Mouse (Mus musculus): ENCODE data around the gene Igfals. TPM values are rescaled to one million over a fixed set of nuclear protein-coding genes. Genes with fewer than 3 reads are reported as not detected.

Igfals gene
- polyA plus RNA-seq (2015; fragmentation: Nextera tagmentation; extraction: Ambion mirVana), result 0.19 and 0.23 TPM in 2 replicates

GRCm38 (mm10) chr17:24865776-24866175 lies at the start of gene Igfals:
Igfals (plus strand) TSS chr17:24865997.
- no peak for ATAC-seq (replicated peaks; ENCODE audit: insufficient number of reproducible peaks, insufficient read depth, low FRiP score, low read depth)
- Histone ChIP-seq H3K9me3 (replicated peaks) (no peaks in the 10 kb centered on the region), H3K4me3 (no peak within 1 kb of the TSS), H3K4me2 (no peak within 1 kb of the TSS), H3K4me1 (replicated peaks) (no peaks in the 10 kb centered on the region), H3K27ac (no peak within 1 kb of the TSS), H3K27me3 (no peaks in the 10 kb centered on the region), H3K9ac (no peak within 1 kb of the TSS), H3K36me3 (peaks cover 23% of the 10 kb centered on the region)
- 85% methylated on average over 8 of the region's 8 CpGs for WGBS

DNA sequence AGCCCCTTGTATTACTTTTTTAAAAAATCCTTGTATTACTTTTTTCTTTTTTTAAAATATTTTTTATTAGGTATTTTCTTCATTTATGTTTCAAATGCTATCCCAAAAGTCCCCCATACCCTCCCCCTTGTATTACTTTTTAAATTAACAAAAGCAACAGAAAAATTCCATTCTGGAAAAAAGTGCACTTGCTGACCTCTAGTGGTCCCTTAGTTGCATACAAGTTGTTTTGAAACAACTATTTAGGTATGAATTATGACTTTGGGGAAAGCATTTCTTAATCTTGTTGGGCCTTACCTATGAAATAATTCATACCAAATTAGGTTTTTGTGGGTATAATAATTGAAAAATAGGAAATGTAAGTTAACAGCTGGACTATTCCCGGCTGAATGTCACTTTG lies 48.3 kb upstream of the Igfals start:
- Histone ChIP-seq H3K9ac (no peak overlapping the region), H3K9me3 (replicated peaks) (no peaks in the 10 kb centered on the region), H3K4me3 (no peak overlapping the region), H3K36me3 (no peaks in the 10 kb centered on the region), H3K4me1 (replicated peaks) (no peaks in the 10 kb centered on the region), H3K27ac (no peak overlapping the region), H3K27me3 (peaks cover 4% of the 10 kb centered on the region), H3K4me2 (no peak overlapping the region)
- ATAC-seq (replicated peaks; ENCODE audit: insufficient number of reproducible peaks, insufficient read depth, low FRiP score, low read depth), result no peak
- 19% methylated on average over 1 of the region's 1 CpGs for WGBS

- H3K9ac ChIP-seq, result no peak overlapping the region
- no peak overlapping the region for H3K27ac ChIP-seq
- WGBS, result 39% methylated on average over 6 of the region's 6 CpGs
- no peak overlapping the region for H3K4me2 ChIP-seq
- H3K4me1 ChIP-seq (replicated peaks), result no peaks in the 10 kb centered on the region
- ATAC-seq (replicated peaks; ENCODE audit: insufficient number of reproducible peaks, insufficient read depth, low FRiP score, low read depth), result no peak
- H3K27me3 ChIP-seq, result peaks cover 4% of the 10 kb centered on the region
- H3K36me3 ChIP-seq, result no peaks in the 10 kb centered on the region
- H3K4me3 ChIP-seq, result no peak overlapping the region
- H3K9me3 ChIP-seq (replicated peaks), result no peaks in the 10 kb centered on the region
These were observed 47.6 kb upstream of the Igfals start for GRCm38 (mm10) chr17:24818172-24818571.

DNA sequence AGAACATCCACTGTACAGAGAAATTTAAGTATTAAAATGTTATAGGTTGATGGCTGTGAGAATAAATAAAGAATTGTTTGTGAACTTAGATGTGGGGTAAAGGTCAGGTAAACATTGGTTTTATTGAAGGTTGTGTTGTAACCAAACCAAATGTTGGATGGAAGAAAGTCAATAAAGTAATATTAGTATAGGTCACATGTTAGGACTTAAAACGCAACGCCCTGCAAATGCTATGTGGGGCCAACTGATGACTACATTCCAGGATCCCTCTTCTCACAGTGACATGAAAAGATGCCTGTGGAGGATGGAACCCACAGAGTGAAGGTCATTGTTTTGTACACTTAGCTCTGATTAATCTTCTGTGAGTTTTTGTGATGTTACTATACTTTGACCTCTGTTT lies 46.3 kb upstream of the Igfals start:
- peaks cover 6% of the 10 kb centered on the region; the same call in 1 of the 2 replicates for H3K27me3 ChIP-seq
- H3K9ac ChIP-seq, result no peak overlapping the region
- 61% methylated on average over 2 of the region's 2 CpGs for WGBS
- no peak for ATAC-seq (replicated peaks; ENCODE audit: insufficient number of reproducible peaks, insufficient read depth, low FRiP score, low read depth)
- no peak overlapping the region for H3K27ac ChIP-seq
- H3K4me2 ChIP-seq, result no peak overlapping the region
- no peaks in the 10 kb centered on the region for H3K4me1 ChIP-seq (replicated peaks)
- H3K36me3 ChIP-seq, result no peaks in the 10 kb centered on the region
- H3K9me3 ChIP-seq (replicated peaks), result no peaks in the 10 kb centered on the region
- H3K4me3 ChIP-seq, result no peak overlapping the region

DNA sequence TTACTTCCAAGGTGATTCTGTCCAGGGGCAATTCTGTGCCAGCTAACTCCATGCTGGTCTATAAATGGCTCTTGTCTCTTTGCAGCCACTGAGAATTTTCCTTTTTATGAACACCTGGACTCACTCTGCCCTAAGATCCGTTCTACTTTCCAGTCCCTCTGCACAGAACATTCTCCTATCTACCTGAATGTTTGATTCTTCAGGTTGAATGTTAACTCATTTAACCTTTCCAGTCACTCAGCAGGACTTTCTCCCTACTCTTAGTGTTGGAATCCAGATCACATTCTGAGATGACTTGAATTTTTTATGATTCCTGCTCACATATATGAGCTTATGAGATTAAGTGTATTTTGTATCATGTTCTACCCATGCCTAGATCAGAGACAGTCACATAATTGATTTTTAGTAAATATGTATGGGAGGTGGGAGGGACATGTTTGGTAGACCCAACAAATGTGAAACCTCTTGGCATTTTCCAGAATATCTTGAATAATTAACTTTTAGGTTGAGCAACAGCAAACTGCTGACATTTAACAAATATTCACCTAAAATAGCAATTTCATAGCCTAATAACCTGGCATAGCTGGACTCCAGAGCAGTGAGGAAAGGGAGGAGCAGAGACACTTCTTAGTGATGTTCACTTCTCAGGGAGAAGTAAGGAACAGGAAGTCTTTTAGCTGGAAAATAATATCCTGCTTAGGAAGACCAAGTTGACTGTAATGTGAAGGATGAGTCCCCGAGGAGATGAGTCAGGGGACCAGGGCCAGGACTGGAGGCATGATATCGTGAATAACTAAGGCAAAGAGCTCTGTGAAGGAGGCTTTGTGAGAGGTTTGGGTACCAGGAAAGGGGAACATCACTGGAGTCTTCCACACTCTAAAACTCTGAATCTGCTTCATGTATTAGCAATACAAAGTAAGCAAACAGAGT lies 44.2 kb upstream of the Igfals start:
- H3K36me3 ChIP-seq, result no peaks in the 10 kb centered on the region
- no peak overlapping the region for H3K4me2 ChIP-seq
- no peak for ATAC-seq (replicated peaks; ENCODE audit: insufficient number of reproducible peaks, insufficient read depth, low FRiP score, low read depth)
- H3K4me1 ChIP-seq (replicated peaks), result no peaks in the 10 kb centered on the region
- no peak overlapping the region for H3K9ac ChIP-seq
- WGBS, result 40% methylated on average over 3 of the region's 3 CpGs
- no peaks in the 10 kb centered on the region for H3K9me3 ChIP-seq (replicated peaks)
- H3K27ac ChIP-seq, result no peak overlapping the region
- H3K4me3 ChIP-seq, result no peak overlapping the region
- H3K27me3 ChIP-seq, result peaks cover 19% of the 10 kb centered on the region

GRCm38 (mm10) chr17:24839842-24840241 lies 26.0 kb upstream of the Igfals start, which contains the start of gene Hagh:
Hagh (plus strand) TSS chr17:24840143.
- H3K27me3 ChIP-seq, result peaks cover 17% of the 10 kb centered on the region
- WGBS, result 45% methylated on average over 8 of the region's 8 CpGs
- ATAC-seq (replicated peaks; ENCODE audit: insufficient number of reproducible peaks, insufficient read depth, low FRiP score, low read depth), result no peak

GRCm38 (mm10) chr17:24840341-24840740 lies 25.5 kb upstream of the Igfals start:
- Histone ChIP-seq H3K4me3 (no peak overlapping the region), H3K9me3 (replicated peaks) (no peaks in the 10 kb centered on the region), H3K9ac (no peak overlapping the region), H3K4me2 (no peak overlapping the region), H3K27ac (no peak overlapping the region), H3K27me3 (peaks cover 17% of the 10 kb centered on the region), H3K4me1 (replicated peaks) (0 out of 2 replicates have a peak, but pooled peaks cover 3% of the 10 kb centered on the region), H3K36me3 (no peaks in the 10 kb centered on the region)
- 49% methylated on average over 5 of the region's 5 CpGs for WGBS
- no peak for ATAC-seq (replicated peaks; ENCODE audit: insufficient number of reproducible peaks, insufficient read depth, low FRiP score, low read depth)

More at GRCm38 (mm10) chr17:24839842-24840241, 26.0 kb upstream of the Igfals start, which contains the start of gene Hagh:
- H3K27ac ChIP-seq, result no peak within 1 kb of the TSS
- no peak within 1 kb of the TSS for H3K9ac ChIP-seq
- no peak within 1 kb of the TSS for H3K4me2 ChIP-seq
- H3K4me1 ChIP-seq (replicated peaks), result 0 out of 2 replicates have a peak, but pooled peaks cover 2% of the 10 kb centered on the region
- H3K36me3 ChIP-seq, result no peaks in the 10 kb centered on the region
- no peaks in the 10 kb centered on the region for H3K9me3 ChIP-seq (replicated peaks)
- H3K4me3 ChIP-seq, result no peak within 1 kb of the TSS

DNA sequence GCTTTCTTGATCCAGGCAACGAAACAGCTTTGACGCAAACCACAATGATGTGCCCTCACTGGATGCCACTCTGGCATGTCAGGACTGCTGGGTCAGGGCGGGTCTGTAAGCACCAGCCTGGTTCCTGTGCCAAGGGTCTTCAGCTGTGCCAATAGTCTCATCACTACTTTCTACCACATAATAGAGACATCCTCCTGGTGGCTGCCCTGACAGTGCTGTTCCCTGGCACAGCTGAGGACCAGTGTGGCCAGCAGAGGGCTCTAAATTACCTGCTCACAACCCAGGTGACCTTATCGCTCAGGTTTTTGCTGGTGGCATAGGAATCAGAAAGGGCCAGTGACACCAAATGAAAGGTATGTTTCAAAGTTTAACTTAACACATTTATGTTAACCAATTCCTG lies 24.7 kb upstream of the Igfals start:
- 47% methylated on average over 4 of the region's 4 CpGs for WGBS
- ATAC-seq (replicated peaks; ENCODE audit: insufficient number of reproducible peaks, insufficient read depth, low FRiP score, low read depth), result no peak
- no peak overlapping the region for H3K27ac ChIP-seq
- no peaks in the 10 kb centered on the region for H3K36me3 ChIP-seq
- no peak overlapping the region for H3K4me3 ChIP-seq
- H3K27me3 ChIP-seq, result peaks cover 13% of the 10 kb centered on the region; the same call in 1 of the 2 replicates
- 0 out of 2 replicates have a peak, but pooled peaks cover 3% of the 10 kb centered on the region for H3K4me1 ChIP-seq (replicated peaks)
- H3K4me2 ChIP-seq, result no peak overlapping the region
- no peak overlapping the region for H3K9ac ChIP-seq
- no peaks in the 10 kb centered on the region for H3K9me3 ChIP-seq (replicated peaks)

DNA sequence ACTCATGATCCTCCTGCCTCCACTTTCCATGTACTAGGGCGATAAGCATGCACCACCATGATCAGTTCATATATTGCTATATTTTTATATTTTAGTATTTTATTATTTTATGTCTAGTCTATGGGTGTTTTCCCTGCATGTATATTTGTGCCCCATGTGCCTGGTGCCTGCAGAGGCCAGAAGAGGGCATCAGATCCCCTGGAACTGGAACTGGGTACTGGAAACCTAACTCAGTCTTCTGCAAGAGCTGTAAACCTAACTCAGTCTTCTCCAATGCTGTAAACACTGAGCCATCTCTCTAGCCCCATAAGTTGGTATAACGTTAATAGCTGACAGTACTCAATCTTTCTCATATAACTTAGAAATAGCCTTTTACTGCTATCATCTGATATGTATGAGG lies 23.2 kb upstream of the Igfals start:
- no peaks in the 10 kb centered on the region for H3K9me3 ChIP-seq (replicated peaks)
- H3K4me1 ChIP-seq (replicated peaks), result 0 out of 2 replicates have a peak, but pooled peaks cover 3% of the 10 kb centered on the region
- H3K36me3 ChIP-seq, result no peaks in the 10 kb centered on the region
- no peak overlapping the region for H3K27ac ChIP-seq
- WGBS, result 53% methylated on average over 2 of the region's 2 CpGs
- no peak overlapping the region for H3K9ac ChIP-seq
- ATAC-seq (replicated peaks; ENCODE audit: insufficient number of reproducible peaks, insufficient read depth, low FRiP score, low read depth), result no peak
- H3K4me2 ChIP-seq, result no peak overlapping the region
- H3K27me3 ChIP-seq, result peaks cover 13% of the 10 kb centered on the region; the same call in 1 of the 2 replicates
- H3K4me3 ChIP-seq, result no peak overlapping the region

GRCm38 (mm10) chr17:24844525-24844924 lies 21.3 kb upstream of the Igfals start:
- Histone ChIP-seq H3K27ac (no peak overlapping the region), H3K4me2 (peak overlapping the region; percentile 22)

DNA sequence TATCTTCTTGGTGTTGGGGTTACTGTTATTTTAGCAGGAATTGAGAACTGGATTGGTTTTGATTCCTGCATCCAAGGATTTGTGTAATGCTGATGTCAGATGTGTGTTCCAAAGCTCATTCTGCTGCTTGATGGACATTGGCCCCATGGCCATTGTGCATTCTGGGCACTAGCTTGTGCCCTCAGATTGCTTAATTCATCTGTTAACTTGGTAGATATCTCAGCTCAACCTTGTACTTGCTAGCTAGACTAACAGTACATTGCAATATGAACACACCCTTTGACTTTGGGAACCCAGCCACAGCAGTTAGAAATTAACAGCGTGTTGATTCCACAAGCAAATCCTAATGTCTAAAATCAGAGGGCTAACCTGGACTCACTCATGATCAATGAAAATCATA lies 18.4 kb upstream of the Igfals start:
- Histone ChIP-seq H3K27me3 (no peaks in the 10 kb centered on the region), H3K36me3 (no peaks in the 10 kb centered on the region), H3K4me2 (no peak overlapping the region), H3K27ac (no peak overlapping the region), H3K4me1 (replicated peaks) (peaks cover 19% of the 10 kb centered on the region), H3K9ac (no peak overlapping the region), H3K4me3 (no peak overlapping the region), H3K9me3 (replicated peaks) (no peaks in the 10 kb centered on the region)
- ATAC-seq (replicated peaks; ENCODE audit: insufficient number of reproducible peaks, insufficient read depth, low FRiP score, low read depth), result no peak
- WGBS, result 94% methylated on average over 1 of the region's 1 CpGs

More at GRCm38 (mm10) chr17:24844525-24844924, 21.3 kb upstream of the Igfals start:
- peaks cover 7% of the 10 kb centered on the region; the same call in 1 of the 2 replicates for H3K27me3 ChIP-seq
- no peaks in the 10 kb centered on the region for H3K9me3 ChIP-seq (replicated peaks)
- no peaks in the 10 kb centered on the region for H3K36me3 ChIP-seq
- no peak for ATAC-seq (replicated peaks; ENCODE audit: insufficient number of reproducible peaks, insufficient read depth, low FRiP score, low read depth)
- H3K9ac ChIP-seq, result no peak overlapping the region
- WGBS, result 40% methylated on average over 9 of the region's 9 CpGs
- peaks cover 10% of the 10 kb centered on the region for H3K4me1 ChIP-seq (replicated peaks)
- no peak overlapping the region for H3K4me3 ChIP-seq

All from heart, embryonic 15.5 days (tissue).